Mouse (Mus musculus) induced T-regulatory cell, adult 2 months (primary cell): ENCODE measurements at regions not wholly inside any gene's neighbourhood (a gene's known extent, or its start where the extent isn't known, plus 50 kb on each side); places are given as distances from the start of the nearest gene placed in this dataset.

Experiments used
- DNase-seq: peaks from one replicate; pipeline ENCODE4 v3.0.0-alpha.2; 2012; ENCODE audit warnings: low read depth

DNA sequence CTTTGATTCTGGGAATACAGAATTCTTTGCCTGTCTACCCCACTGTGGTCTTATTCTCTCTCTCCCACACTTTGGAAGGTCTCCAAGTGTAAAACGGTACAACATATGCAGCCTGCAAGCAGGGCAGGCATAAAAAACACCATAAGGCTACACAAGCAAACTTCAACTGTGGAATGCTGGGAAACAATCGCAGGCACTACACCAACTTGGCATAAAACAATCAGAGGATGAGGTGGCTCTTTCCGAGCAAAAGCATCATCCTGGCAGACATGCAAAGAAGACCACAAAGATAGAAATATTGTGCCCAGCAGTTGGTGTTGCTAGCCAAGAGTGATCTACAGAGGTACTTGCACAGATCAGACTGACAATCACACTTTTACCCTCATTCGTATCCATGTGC lies 88.0 kb upstream of the Galnt5 start:
- no peak for DNase-seq

DNA sequence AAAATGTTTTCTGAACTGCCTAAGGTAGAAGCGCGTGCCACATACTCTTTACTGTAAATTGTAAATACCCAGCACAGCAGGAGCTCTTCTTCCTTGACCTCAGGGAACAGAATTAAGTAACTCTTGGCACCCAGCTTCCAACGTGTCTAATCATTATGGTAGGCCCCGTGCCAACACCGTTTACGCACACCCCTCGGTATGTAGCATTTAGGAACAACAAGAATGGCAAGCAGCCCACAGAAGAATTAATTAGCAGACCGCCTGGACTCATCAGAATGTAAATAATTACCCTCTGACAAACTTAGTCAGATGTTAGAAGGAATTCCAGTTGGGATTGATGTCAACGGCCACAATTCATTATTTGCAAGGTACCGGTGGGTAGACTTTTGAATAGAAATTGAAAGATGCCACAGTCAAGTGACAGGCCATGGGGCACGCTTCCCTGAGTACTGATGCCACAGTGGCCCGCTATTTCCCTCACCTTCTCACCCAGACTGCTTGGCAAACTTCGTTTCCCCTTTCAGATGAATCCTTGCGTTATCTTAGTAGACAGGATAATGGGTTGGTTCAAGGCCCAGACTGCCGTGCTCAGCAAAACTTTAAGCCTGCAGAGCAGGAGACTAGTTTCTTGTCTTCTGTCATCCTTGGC lies 81.2 kb upstream of the Galnt5 start:
- no peak for DNase-seq

DNA sequence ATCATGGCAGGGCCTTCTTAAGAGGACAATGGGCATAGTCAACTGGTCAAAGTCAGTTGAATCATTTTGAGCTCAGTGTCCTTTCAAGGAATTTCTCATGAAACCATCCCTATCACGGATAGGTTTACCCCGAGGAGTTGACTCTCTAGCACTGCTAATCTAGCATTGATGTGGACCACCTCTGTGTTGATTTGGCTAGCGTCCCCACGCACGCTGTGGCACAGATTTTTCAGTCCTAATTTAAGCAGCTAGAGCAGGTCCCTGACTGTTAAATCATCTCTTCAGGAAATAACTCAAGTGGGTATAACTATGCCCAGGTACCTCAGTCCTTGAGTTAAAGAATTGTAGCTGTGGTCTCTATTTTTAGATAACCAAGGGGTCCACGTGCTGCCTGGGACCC lies 80.0 kb upstream of the Galnt5 start:
- DNase-seq, result no peak

DNA sequence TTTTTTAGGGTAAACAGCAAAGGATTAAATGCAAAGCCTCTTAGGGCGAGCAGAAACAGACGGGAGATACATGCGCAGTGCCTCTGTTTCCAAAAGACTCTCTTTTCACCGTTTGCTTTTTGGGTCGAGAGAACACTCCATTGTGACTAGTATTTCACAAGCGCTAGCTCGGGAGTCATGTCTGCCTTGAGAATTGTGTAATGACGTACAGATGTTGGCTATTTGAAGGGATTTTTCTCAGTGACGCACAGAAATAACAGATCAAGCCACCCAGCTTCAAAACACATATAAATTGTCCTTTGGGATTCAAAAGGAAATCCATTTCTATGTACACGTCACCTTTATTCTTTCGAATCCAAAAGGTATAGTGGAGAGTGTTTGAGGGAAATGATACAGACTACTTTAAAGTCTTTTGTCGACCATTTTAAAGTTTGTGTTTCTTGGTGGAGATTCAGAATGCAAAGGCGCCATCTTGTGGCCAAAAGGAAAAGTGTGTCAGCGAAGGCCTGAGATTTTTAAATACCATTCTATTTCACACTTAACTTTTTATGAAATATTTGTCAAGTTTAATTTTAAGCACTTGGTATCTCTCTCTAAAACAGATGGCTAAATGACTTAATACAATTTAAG lies 78.5 kb upstream of the Galnt5 start:
- DNase-seq, result peak; percentile 54

DNA sequence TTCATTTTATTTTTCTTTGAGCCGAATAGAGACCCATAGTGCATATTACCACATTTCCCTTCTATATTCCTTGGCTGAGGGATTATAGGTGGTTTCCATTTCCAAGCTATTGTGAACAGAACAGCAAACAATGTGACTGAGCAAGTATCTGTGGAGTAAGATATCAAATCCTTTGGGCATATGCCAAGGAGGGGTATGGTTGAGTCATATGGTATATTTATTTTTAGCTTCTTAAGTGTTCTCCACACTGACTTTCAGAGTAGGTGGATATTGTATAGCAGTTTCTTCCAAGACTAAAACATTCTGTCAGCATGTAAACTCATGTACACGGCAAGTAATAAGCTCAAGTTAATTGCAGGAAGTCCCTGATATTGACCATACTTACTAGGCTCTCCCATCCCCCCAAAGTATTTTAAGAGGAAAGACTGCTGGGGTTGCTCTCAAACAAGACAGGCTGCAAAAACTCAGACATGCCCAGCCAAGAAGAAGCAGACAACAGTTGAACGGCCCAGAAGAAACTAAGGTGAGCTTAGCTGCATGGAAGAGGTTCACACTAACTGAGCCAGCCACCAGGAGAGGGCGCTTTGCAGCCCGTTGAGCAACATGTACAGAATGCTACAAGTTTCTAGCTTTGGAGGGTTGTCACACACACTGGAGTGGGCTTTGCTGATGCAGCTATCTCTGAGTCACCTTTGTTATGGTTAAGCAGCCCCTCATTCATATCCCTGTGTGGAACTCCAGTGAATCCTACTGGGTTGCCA lies 63.4 kb upstream of the Galnt5 start:
- DNase-seq, result peak; percentile 13
